Mouse (Mus musculus) embryonic facial prominence, embryonic 11.5 days (tissue): ENCODE data around the gene Lss. TPM values are rescaled to one million over a fixed set of nuclear protein-coding genes. Genes with fewer than 3 reads are reported as not detected.

Source experiments
- ATAC-seq: fragments of 200-750 bp; cut with Nextera tagmentation; replicated peaks from 2 replicates; pipeline ENCODE4 v1.8.0; 2017; ENCODE audit warnings: low read depth; ENCODE audit not compliant: insufficient number of reproducible peaks, low FRiP score, low TSS enrichment
- DNase-seq: peaks from one replicate; pipeline ENCODE4 v3.0.0-alpha.2; 2015; ENCODE audit warnings: low spot score
- H3K27ac ChIP-seq: fragments of 300-500 bp; sonication (generic); replicated peaks from 2 replicates; pipeline ENCODE4 v1.5.1; 2014; ENCODE audit warnings: mild to moderate bottlenecking, low read depth, low read length, control low read depth
- H3K27me3 ChIP-seq: fragments of 300-500 bp; sonication (generic); 2 replicates; pipeline ENCODE4 v1.6.1; 2014; ENCODE audit warnings: mild to moderate bottlenecking, low read length, moderate library complexity, mixed read lengths; ENCODE audit not compliant: control insufficient read depth, insufficient read depth
- H3K36me3 ChIP-seq: fragments of 300-500 bp; sonication (generic); replicated peaks from 2 replicates; pipeline ENCODE4 v1.6.1; 2014; ENCODE audit warnings: low read depth, mild to moderate bottlenecking, low read length, moderate library complexity, mixed read lengths; ENCODE audit not compliant: control insufficient read depth, insufficient read depth
- H3K4me1 ChIP-seq: fragments of 300-500 bp; sonication (generic); 2 replicates; pipeline ENCODE4 v1.6.1; 2014; ENCODE audit warnings: low read length, mixed read lengths; ENCODE audit not compliant: control insufficient read depth, insufficient read depth
- H3K4me2 ChIP-seq: fragments of 300-500 bp; sonication (generic); 2 replicates; pipeline ENCODE4 v1.6.1; 2014; ENCODE audit warnings: low read depth, mild to moderate bottlenecking, control low read depth, low read length, moderate library complexity
- H3K4me3 ChIP-seq: fragments of 300-500 bp; sonication (generic); 2 replicates; pipeline ENCODE4 v1.5.1; 2014; ENCODE audit warnings: low read depth, low read length, control low read depth
- H3K9ac ChIP-seq: fragments of 300-500 bp; sonication (generic); replicated peaks from 2 replicates; pipeline ENCODE4 v1.6.1; 2014; ENCODE audit warnings: mild to moderate bottlenecking, control low read depth, low read length
- H3K9me3 ChIP-seq: fragments of 300-500 bp; sonication (generic); replicated peaks from 2 replicates; pipeline ENCODE4 v1.6.1; 2016; ENCODE audit warnings: mild to moderate bottlenecking, low read length, inconsistent platforms, mixed read lengths; ENCODE audit not compliant: control insufficient read depth
- WGBS: fragments of 180-500 bp; shearing (Covaris S2); extraction: QIAGEN DNeasy Blood & Tissue Kit; methylation state at CpG from one replicate; pipeline ENCODE4 v1.1.7; 2014; 5-methylcytosine and 5-hydroxymethylcytosine counted together
- polyA plus RNA-seq: library from polyadenylated mRNA; unstranded; fragments of >200 nt; fragmentation: Nextera tagmentation; extraction: Ambion mirVana; gene quantifications from 2 replicates; pipeline ENCODE4 v1.2.1, GENCODE M21; 2014

Lss gene
- polyA plus RNA-seq, 1 experiment from 2014 or later = 26.9 TPM

DNA sequence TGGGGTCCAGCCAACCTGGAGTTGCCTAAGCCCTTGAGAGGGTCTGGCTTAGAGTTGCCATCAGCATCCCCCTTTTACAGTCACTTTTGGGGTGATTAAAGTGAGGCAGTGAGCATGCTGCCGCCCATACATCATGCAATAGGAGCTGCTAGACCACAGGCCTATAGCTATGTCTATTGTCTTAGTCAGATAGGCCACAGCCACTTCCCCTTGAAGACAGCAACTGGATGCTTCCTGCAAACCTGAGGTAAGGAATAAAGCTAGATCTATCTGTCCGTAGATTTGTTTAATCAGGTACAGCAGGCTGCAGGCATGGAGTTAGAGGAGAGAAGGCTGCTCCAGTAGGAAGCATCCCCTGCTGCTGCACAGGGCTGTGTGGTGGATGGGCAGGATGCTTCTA lies 39.7 kb downstream of the Lss start:
- Histone ChIP-seq H3K4me2 (no peak overlapping the region), H3K9ac (no peak overlapping the region), H3K4me1 (no peaks in the 10 kb centered on the region), H3K4me3 (no peak overlapping the region), H3K36me3 (no peaks in the 10 kb centered on the region), H3K27me3 (no peaks in the 10 kb centered on the region), H3K27ac (no peak overlapping the region), H3K9me3 (no peaks in the 10 kb centered on the region)
- WGBS = 61% methylated on average over 2 of the region's 2 CpGs
- ATAC-seq (no peak), DNase-seq (no peak)

DNA sequence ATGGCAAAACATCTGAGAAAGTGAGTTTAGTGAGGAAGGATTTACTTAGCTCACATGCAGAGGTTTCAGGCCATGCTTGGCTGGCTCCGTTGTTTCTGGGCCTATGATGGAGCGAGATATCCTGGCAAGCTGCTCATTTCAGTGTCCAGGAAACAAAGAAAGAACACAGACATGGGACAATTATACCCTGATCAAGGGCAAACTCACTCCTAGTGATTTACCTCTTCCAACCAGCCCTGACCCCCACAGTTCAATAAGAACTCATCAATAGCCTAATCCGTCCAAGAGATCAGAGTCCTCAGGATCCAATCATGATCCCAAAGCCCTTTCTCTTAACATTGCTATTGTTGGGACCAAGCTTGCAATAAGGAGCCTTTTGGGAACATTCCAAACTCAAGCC lies 40.8 kb downstream of the Lss start:
- Histone ChIP-seq H3K4me1 (no peaks in the 10 kb centered on the region), H3K27ac (no peak overlapping the region), H3K9ac (no peak overlapping the region), H3K36me3 (no peaks in the 10 kb centered on the region), H3K4me2 (no peak overlapping the region), H3K4me3 (no peak overlapping the region), H3K9me3 (no peaks in the 10 kb centered on the region), H3K27me3 (no peaks in the 10 kb centered on the region)
- no peak for DNase-seq
- 81% methylated on average over 3 of the region's 3 CpGs for WGBS
- no peak for ATAC-seq

DNA sequence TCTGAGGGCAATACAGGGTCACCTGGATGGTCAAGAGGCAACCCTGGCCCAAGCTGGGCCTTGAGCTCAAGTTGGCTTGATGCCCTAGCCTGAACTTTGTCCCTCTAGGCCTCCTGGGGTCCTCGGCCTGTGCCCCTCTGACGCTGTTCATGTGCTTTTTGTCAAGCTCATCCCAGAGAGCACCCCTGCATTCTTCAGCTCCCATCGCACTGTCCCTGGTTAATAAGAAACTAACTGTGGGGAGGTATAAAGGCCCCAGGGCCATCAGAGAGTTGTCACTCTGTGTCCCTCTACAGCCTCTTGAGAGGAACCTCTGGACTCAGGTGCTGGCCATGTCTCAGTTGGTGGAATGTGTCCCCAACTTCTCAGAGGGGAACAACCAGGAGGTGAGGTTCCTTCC lies 44.0 kb downstream of the Lss start, which contains the start of gene Ftcd:
Gene Ftcd (plus strand): TSS at position 275 of the 400 bp plus-strand sequence.
- no peaks in the 10 kb centered on the region for H3K9me3 ChIP-seq
- no peaks in the 10 kb centered on the region for H3K4me1 ChIP-seq
- H3K9ac ChIP-seq = no peak within 1 kb of the TSS
- no peak within 1 kb of the TSS for H3K4me2 ChIP-seq
- H3K36me3 ChIP-seq = no peaks in the 10 kb centered on the region
- H3K27ac ChIP-seq = no peak within 1 kb of the TSS
- DNase-seq (no peak), ATAC-seq (no peak)
- H3K4me3 ChIP-seq = no peak within 1 kb of the TSS
- H3K27me3 ChIP-seq = no peaks in the 10 kb centered on the region
- 82% methylated on average over 3 of the region's 3 CpGs for WGBS

DNA sequence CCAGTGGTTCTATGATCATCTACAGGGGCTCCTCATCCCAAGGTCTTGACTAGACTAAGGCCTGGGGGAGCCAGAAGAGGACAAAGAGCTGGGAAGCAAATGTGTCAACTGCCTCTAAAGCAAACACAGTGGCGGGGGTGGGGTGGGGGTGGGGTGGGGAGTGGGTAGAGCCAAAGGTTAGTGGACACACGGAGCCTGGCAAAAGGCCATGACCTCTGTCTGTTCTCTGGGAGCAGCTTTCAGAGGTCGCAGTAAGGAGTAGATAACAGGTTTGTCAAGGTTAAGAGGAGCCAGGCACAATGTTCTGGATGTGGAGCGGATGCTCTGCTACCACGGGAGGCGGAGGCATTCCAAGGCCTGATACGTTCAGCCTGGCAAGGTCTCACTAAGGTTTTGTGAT lies 45.5 kb downstream of the Lss start:
- no peak overlapping the region for H3K4me3 ChIP-seq
- no peaks in the 10 kb centered on the region for H3K4me1 ChIP-seq
- ATAC-seq = no peak
- no peak overlapping the region for H3K9ac ChIP-seq
- H3K27ac ChIP-seq = no peak overlapping the region
- no peaks in the 10 kb centered on the region for H3K27me3 ChIP-seq
- H3K36me3 ChIP-seq = no peaks in the 10 kb centered on the region
- DNase-seq = no peak
- no peaks in the 10 kb centered on the region for H3K9me3 ChIP-seq
- no peak overlapping the region for H3K4me2 ChIP-seq
- WGBS = 73% methylated on average over 7 of the region's 7 CpGs

DNA sequence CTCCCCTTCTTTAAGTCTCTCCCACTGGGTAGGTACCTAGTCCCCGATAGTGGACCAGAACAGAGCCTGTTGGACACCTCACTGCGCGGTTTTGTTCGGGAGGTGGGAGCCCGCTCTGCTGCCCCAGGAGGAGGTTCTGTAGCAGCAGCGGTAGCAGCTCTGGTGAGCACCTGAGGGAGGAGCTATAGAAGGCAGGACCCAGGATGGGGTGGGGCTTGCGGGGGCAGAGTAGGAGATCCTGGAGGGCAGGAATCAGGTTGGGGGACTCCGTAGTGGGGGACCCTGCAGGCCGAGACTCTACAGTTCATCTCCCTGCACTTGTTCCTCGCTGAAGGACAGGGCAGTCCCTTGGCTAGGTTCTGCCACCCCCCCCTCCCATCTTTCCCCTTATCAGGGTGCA lies 52.8 kb downstream of the Lss start:
- no peak for ATAC-seq
- Histone ChIP-seq H3K27me3 (no peaks in the 10 kb centered on the region), H3K4me3 (peak overlapping the region; percentile 15; the same call in 1 of the 2 replicates), H3K4me2 (peak overlapping the region; percentile 29), H3K4me1 (no peaks in the 10 kb centered on the region), H3K9me3 (no peaks in the 10 kb centered on the region), H3K36me3 (no peaks in the 10 kb centered on the region), H3K27ac (no peak overlapping the region), H3K9ac (peak overlapping the region; percentile 28; the same call in 1 of the 2 replicates)
- DNase-seq = no peak
- 12% methylated on average over 10 of the region's 10 CpGs for WGBS

DNA sequence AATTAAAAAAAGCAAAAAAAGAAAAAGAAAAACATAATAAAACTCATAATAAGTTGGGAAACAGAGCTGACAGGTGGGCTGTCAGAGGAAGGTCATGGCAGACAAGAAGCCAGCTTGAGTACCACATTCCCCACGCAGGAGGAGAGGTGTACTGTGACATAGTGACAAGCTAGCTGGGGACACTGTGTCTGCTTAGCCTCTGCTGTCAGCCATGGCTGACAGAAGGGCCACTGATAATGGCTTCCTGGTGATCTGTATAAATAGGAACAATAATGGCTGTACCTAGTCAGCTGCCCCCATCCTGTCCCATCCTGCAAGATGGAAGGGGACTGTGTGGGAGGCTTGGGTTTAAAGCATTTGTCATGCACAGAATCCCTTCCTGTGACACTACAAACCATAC lies 54.8 kb downstream of the Lss start:
- H3K9me3 ChIP-seq = no peaks in the 10 kb centered on the region
- WGBS = 44% methylated on average over 1 of the region's 1 CpGs
- no peak for ATAC-seq

DNA sequence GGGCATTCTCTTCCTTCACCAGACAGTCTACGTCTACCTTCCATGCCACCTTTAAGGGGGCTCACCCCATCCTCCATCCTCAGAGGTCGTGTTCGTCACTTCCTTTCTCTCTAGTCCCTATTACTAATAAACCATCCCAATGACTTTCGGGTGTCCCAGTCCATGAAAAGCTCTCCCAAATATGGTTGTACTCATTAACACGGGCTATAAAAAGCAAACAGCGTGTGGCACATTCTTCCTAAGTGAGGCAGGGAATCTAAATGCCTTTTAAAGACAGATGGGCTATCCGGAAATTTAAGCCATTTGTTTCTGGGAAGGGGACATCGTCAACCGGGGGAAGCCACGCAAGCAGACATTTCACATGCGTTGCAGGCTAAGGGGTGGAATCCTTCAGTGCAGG lies 58.8 kb downstream of the Lss start:
- Histone ChIP-seq H3K4me3 (no peak overlapping the region), H3K9ac (no peak overlapping the region), H3K27me3 (no peaks in the 10 kb centered on the region), H3K27ac (no peak overlapping the region), H3K4me2 (no peak overlapping the region), H3K36me3 (no peaks in the 10 kb centered on the region), H3K9me3 (no peaks in the 10 kb centered on the region), H3K4me1 (no peaks in the 10 kb centered on the region)
- ATAC-seq (no peak), DNase-seq (no peak)
- WGBS = 89% methylated on average over 11 of the region's 11 CpGs

More for the DNA sequence above, 54.8 kb downstream of the Lss start:
- H3K4me1 ChIP-seq = no peaks in the 10 kb centered on the region
- no peak for DNase-seq
- H3K36me3 ChIP-seq = no peaks in the 10 kb centered on the region
- no peak overlapping the region for H3K27ac ChIP-seq
- no peaks in the 10 kb centered on the region for H3K27me3 ChIP-seq
- no peak overlapping the region for H3K4me3 ChIP-seq
- no peak overlapping the region for H3K9ac ChIP-seq
- H3K4me2 ChIP-seq = no peak overlapping the region

DNA sequence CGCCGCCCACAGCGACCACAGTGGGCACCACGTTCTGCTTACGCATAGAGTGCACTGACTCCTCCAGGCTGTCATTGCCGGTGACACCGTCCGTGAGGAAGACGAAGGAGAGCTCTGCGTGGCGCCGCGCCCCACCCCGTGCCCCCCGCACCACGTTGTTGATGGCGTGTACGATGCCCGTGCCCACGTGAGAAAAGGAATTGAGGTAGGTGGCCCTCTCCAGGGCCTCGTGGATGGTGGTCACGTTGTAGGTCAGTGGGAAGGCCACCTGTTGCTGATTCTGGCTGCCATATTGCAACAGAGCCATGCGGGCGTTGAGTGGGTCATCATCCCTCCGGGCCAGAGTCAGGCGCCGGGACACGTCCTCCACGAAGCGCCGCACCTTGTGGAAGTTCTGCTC lies 65.0 kb downstream of the Lss start:
- WGBS = 94% methylated on average over 31 of the region's 31 CpGs
- no peaks in the 10 kb centered on the region for H3K36me3 ChIP-seq
- no peak overlapping the region for H3K9ac ChIP-seq
- no peak for ATAC-seq
- no peak overlapping the region for H3K4me3 ChIP-seq
- H3K4me2 ChIP-seq = no peak overlapping the region
- no peaks in the 10 kb centered on the region for H3K27me3 ChIP-seq
- no peaks in the 10 kb centered on the region for H3K4me1 ChIP-seq
- no peak overlapping the region for H3K27ac ChIP-seq
- no peaks in the 10 kb centered on the region for H3K9me3 ChIP-seq
- no peak for DNase-seq
